Mouse (Mus musculus): ENCODE data around the gene Txndc8.

Gene Txndc8

GRCm38 (mm10) chr4:57956029-57956960, 52.6 kb downstream of the Txndc8 start, which contains the start of gene Txn1:
Gene Txn1, minus strand, starts transcription at chr4:57956411.
- DNase-seq (ENCODE audit: low spot score in 2 of 2), result peak; percentile 97 to 98

- peak; percentile 50 to 74 for DNase-seq (ENCODE audit: low spot score in 2 of 2)
These were observed 53.4 kb downstream of the Txndc8 start for GRCm38 (mm10) chr4:57955544-57955958.

- DNase-seq (ENCODE audit: low spot score in 2 of 2), result no peak
These were observed 53.9 kb downstream of the Txndc8 start for GRCm38 (mm10) chr4:57954991-57955390.

GRCm38 (mm10) chr4:57954580-57954979, 54.3 kb downstream of the Txndc8 start:
- DNase-seq (ENCODE audit: low spot score in 2 of 2), result no peak

GRCm38 (mm10) chr4:57953796-57954195, 55.1 kb downstream of the Txndc8 start:
- no peak for DNase-seq (ENCODE audit: low spot score in 2 of 2)

GRCm38 (mm10) chr4:57952891-57953290, 56.0 kb downstream of the Txndc8 start:
- no peak for DNase-seq (ENCODE audit: low spot score in 2 of 2)

GRCm38 (mm10) chr4:57952416-57952815, 56.5 kb downstream of the Txndc8 start:
- DNase-seq (ENCODE audit: low spot score in 2 of 2), result no peak

- no peak for DNase-seq (ENCODE audit: low spot score in 2 of 2)
These were observed 59.1 kb downstream of the Txndc8 start for GRCm38 (mm10) chr4:57949866-57950265.

GRCm38 (mm10) chr4:57947476-57947875, 61.4 kb downstream of the Txndc8 start:
- DNase-seq (ENCODE audit: low spot score in 2 of 2), result no peak

GRCm38 (mm10) chr4:57947036-57947435, 61.9 kb downstream of the Txndc8 start:
- no peak for DNase-seq (ENCODE audit: low spot score in 2 of 2)

GRCm38 (mm10) chr4:57942892-57943291, 66.0 kb downstream of the Txndc8 start:
- DNase-seq (ENCODE audit: low spot score in 2 of 2), result no peak

GRCm38 (mm10) chr4:57940631-57941030, 68.3 kb downstream of the Txndc8 start:
- no peak for DNase-seq (ENCODE audit: low spot score in 2 of 2)

- DNase-seq (ENCODE audit: low spot score in 2 of 2), result no peak
These were observed 71.6 kb downstream of the Txndc8 start for GRCm38 (mm10) chr4:57937292-57937691.

- DNase-seq (ENCODE audit: low spot score in 2 of 2), result no peak
These were observed 74.7 kb downstream of the Txndc8 start for GRCm38 (mm10) chr4:57934181-57934580.
